Mouse (Mus musculus) kidney, adult 2 months (tissue): Measurements from ENCODE around the gene Spata13.

Source experiments
- CTCF ChIP-seq: fragments of 200-500 bp; conservative IDR thresholded peaks from 2 replicates; pipeline ENCODE4 v1.5.1; 2011; ENCODE audit warnings: low read depth, mild to moderate bottlenecking, control low read depth, low read length, moderate library complexity, mixed read lengths; ENCODE audit not compliant: insufficient read depth, insufficient read length
- POLR2A ChIP-seq: fragments of 200-500 bp; IDR thresholded peaks from one replicate; pipeline ENCODE4 v1.6.1; 2011; ENCODE audit warnings: low read depth, low read length, control low read depth

GRCm38 (mm10) chr14:60776521-60776920 is 142.7 kb downstream of the Spata13 start:
- TF ChIP-seq CTCF: no peak
- no peak for TF ChIP-seq POLR2A
